ENCODE assay signal across 23 mouse cellular contexts in genomic region chr1:60639536-60639935, GRCm38 (mm10).
DNase-seq lines count a peak whose midpoint lies in the region; ATAC-seq and TF ChIP-seq lines count a peak whose summit lies in the region.
"Had no signal": no experiment of that assay in that cellular context is flagged by ENCODE, and none has a peak within 500 bp of the region (broad histone marks: within the 10 kb centered on the region; RNA-seq: fewer than 3 reads in every experiment).

No protein-coding gene starts in this region.

- WGBS in forebrain, embryonic 14.5 days: 50% methylated on average over 2 of the region's 2 CpGs
- 89% methylated on average over 2 of the region's 2 CpGs for WGBS in forebrain, embryonic 12.5 days

- no peak overlapping the region for H3K4me2 ChIP-seq in forebrain, embryonic 14.5 days (ENCODE audit: low read length)
- H3K4me2 ChIP-seq in forebrain, embryonic 12.5 days: no peak overlapping the region
- H3K4me2 ChIP-seq: embryonic facial prominence, embryonic 12.5 days; heart, embryonic 13.5 days; hindbrain, embryonic 15.5 days had no signal

- 0 out of 2 replicates have a peak, but pooled peaks have one; percentile 34 for ATAC-seq in forebrain, embryonic 14.5 days
- no peak for ATAC-seq in forebrain, embryonic 12.5 days (ENCODE audit: low FRiP score)
- ATAC-seq: activated CD4-positive, CD25-positive, alpha-beta regulatory T cell, adult 4 months; intestine, embryonic 16.5 days; Patski had no signal

- H3K36me3 ChIP-seq in forebrain, embryonic 14.5 days (ENCODE audit: control insufficient read depth, insufficient read depth, low read length): no peaks in the 10 kb centered on the region
- H3K36me3 ChIP-seq in forebrain, embryonic 12.5 days (replicated peaks): no peaks in the 10 kb centered on the region
- H3K36me3 ChIP-seq: embryonic facial prominence, embryonic 12.5 days; heart, embryonic 13.5 days; hindbrain, embryonic 15.5 days had no signal

- peak; percentile 65 for DNase-seq in forebrain, embryonic 14.5 days (ENCODE audit: low spot score)
- peak; percentile 8 for DNase-seq in layer of hippocampus, adult 11-12 months (ENCODE audit: low spot score)
- no peak for DNase-seq in layer of hippocampus, adult 18-20 months (ENCODE audit: low spot score in 2 of 2)
- peak; percentile 46 for DNase-seq in adipocyte (ENCODE audit: low spot score)
- peak; percentile 66 for DNase-seq in brain, embryonic 14.5 days (ENCODE audit: low read depth)
- no peak for DNase-seq in left cerebral cortex, adult 18-20 months (ENCODE audit: low spot score in 2 of 2)
- DNase-seq in testis, postnatal 14 days (ENCODE audit: low spot score): no peak
- DNase-seq: adrenal gland, adult 2 months; adrenal gland, postnatal 25 days; cerebellum, adult 11 months; cerebellum, adult 8-10 months; cerebellum, postnatal 14 days; embryo, embryonic 11 days; gastrocnemius, postnatal 10 days; kidney, adult 2 months had no signal

- H3K4me3 ChIP-seq in forebrain, embryonic 14.5 days (ENCODE audit: low read depth, low read length): no peak overlapping the region
- H3K4me3 ChIP-seq in forebrain, embryonic 12.5 days (replicated peaks): no peak overlapping the region
- H3K4me3 ChIP-seq: embryonic facial prominence, embryonic 12.5 days; heart, embryonic 13.5 days; hindbrain, embryonic 15.5 days had no signal

- H3K27me3 ChIP-seq in forebrain, embryonic 14.5 days (replicated peaks; ENCODE audit: control insufficient read depth, insufficient read depth, low read length): no peaks in the 10 kb centered on the region
- no peaks in the 10 kb centered on the region for H3K27me3 ChIP-seq in forebrain, embryonic 12.5 days
- H3K27me3 ChIP-seq: CH12.LX; embryonic facial prominence, embryonic 12.5 days; heart, embryonic 13.5 days; hindbrain, embryonic 15.5 days; Patski had no signal

- no peaks in the 10 kb centered on the region for H3K9me3 ChIP-seq in forebrain, embryonic 14.5 days (replicated peaks; ENCODE audit: control insufficient read depth, low read length)
- no peaks in the 10 kb centered on the region for H3K9me3 ChIP-seq in forebrain, embryonic 12.5 days
- H3K9me3 ChIP-seq: embryonic facial prominence, embryonic 12.5 days; heart, embryonic 13.5 days; hindbrain, embryonic 15.5 days had no signal

- H3K4me1 ChIP-seq in forebrain, embryonic 14.5 days (ENCODE audit: control insufficient read depth, insufficient read depth, low read length): no peaks in the 10 kb centered on the region
- H3K4me1 ChIP-seq in forebrain, embryonic 12.5 days: no peaks in the 10 kb centered on the region
- H3K4me1 ChIP-seq: embryonic facial prominence, embryonic 12.5 days had no signal

- TF ChIP-seq CTCF in brain, embryonic 14.5 days (IDR thresholded peaks at IDR 0.05; ENCODE audit: borderline replicate concordance, extremely low read depth, insufficient read depth, insufficient read length): no peak

- H3K27ac ChIP-seq in forebrain, embryonic 14.5 days (ENCODE audit: low read depth, low read length): no peak overlapping the region
- no peak overlapping the region for H3K27ac ChIP-seq in forebrain, embryonic 12.5 days
- H3K27ac ChIP-seq: embryonic facial prominence, embryonic 12.5 days; heart, embryonic 13.5 days; hindbrain, embryonic 15.5 days had no signal

- H3K9ac ChIP-seq in forebrain, embryonic 14.5 days (ENCODE audit: low read length): no peak overlapping the region
- no peak overlapping the region for H3K9ac ChIP-seq in forebrain, embryonic 12.5 days
- H3K9ac ChIP-seq: embryonic facial prominence, embryonic 12.5 days; heart, embryonic 13.5 days; hindbrain, embryonic 15.5 days had no signal

- TF ChIP-seq POLR2A in brain, embryonic 14.5 days (IDR thresholded peaks at IDR 0.05; ENCODE audit: borderline replicate concordance, extremely low read depth, insufficient read depth, insufficient read length, poor library complexity, severe bottlenecking): no peak

Comparison
In these comparisons a context has a peak if more than half of its experiments do, and no peak if none do; other contexts are left out.
1. DNase-seq: peak in forebrain, embryonic 14.5 days (single experiment), layer of hippocampus, adult 11-12 months (single experiment), adipocyte (single experiment) and brain, embryonic 14.5 days (single experiment); none in layer of hippocampus, adult 18-20 months (0 of 2), left cerebral cortex, adult 18-20 months (0 of 2) and testis, postnatal 14 days (single experiment).